Comparison of ENCODE assay signal across 19 mouse cellular contexts in the genomic region with DNA sequence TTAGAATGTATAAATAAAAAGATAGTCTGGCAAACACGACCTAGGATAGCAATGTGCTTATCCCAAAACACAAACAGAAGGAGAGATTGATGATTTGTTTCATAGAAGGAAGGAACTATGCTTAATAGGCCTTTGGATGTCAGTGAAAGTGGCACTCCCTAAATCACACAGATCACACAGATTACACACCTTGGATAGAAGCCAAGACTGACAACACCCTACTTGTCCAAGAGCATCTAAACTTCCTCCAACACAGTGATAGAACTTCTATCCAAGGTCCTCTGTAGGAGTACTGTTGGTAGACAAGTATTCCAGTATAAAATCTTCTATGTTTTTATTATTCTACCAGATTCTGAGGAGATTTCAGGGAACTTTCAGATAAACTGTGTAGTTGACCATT.
"Had no signal": no experiment of that assay in that cellular context is flagged by ENCODE, and none has a peak within 500 bp of the region (broad histone marks: within the 10 kb centered on the region; RNA-seq: fewer than 3 reads in every experiment).

No protein-coding gene starts in this region.

- H3K9me3 ChIP-seq: limb, embryonic 15.5 days; liver, embryonic 12.5 days; midbrain, embryonic 10.5 days; midbrain, embryonic 12.5 days; neural tube, embryonic 13.5 days; neural tube, embryonic 15.5 days had no signal

- DNase-seq: lung, adult 18-20 months; midbrain, embryonic 14.5 days; retina, postnatal 1 day; right cerebral cortex, adult 18-20 months; right cerebral cortex, postnatal 25 days; right cerebral cortex, postnatal 4 days; spleen, adult 18-20 months; thymus, adult 18-20 months; thymus, postnatal 14 days; thymus, postnatal 36 days had no signal

- H3K9ac ChIP-seq: limb, embryonic 15.5 days; liver, embryonic 12.5 days; liver, embryonic 14.5 days; midbrain, embryonic 12.5 days; neural tube, embryonic 13.5 days; neural tube, embryonic 15.5 days had no signal

- ATAC-seq: liver, embryonic 12.5 days; midbrain, embryonic 16.5 days had no signal

- H3K27ac ChIP-seq: limb, embryonic 15.5 days; liver, embryonic 12.5 days; liver, embryonic 14.5 days; midbrain, embryonic 10.5 days; midbrain, embryonic 12.5 days; neural tube, embryonic 13.5 days; neural tube, embryonic 15.5 days had no signal

- H3K27me3 ChIP-seq: limb, embryonic 15.5 days; liver, embryonic 12.5 days; midbrain, embryonic 12.5 days; neural tube, embryonic 13.5 days; neural tube, embryonic 15.5 days had no signal

- H3K4me1 ChIP-seq: limb, embryonic 15.5 days; liver, embryonic 12.5 days; midbrain, embryonic 10.5 days; midbrain, embryonic 12.5 days; neural tube, embryonic 13.5 days; neural tube, embryonic 15.5 days had no signal

- H3K36me3 ChIP-seq: limb, embryonic 15.5 days; liver, embryonic 12.5 days; midbrain, embryonic 10.5 days; midbrain, embryonic 12.5 days; neural tube, embryonic 13.5 days; neural tube, embryonic 15.5 days had no signal

- H3K4me2 ChIP-seq: limb, embryonic 15.5 days; liver, embryonic 12.5 days; midbrain, embryonic 12.5 days; neural tube, embryonic 13.5 days; neural tube, embryonic 15.5 days had no signal

- H3K4me3 ChIP-seq: limb, embryonic 15.5 days; liver, embryonic 12.5 days; midbrain, embryonic 10.5 days; midbrain, embryonic 12.5 days; myocyte; neural tube, embryonic 13.5 days; neural tube, embryonic 15.5 days had no signal
